Mouse (Mus musculus) 3134 (cell line): ENCODE results near the gene Tmem184a.

ENCODE experiments used
- DNase-seq: peaks from one replicate; pipeline ENCODE4 v3.0.0-alpha.2; 2011; ENCODE audit warnings: low spot score; ENCODE audit not compliant: insufficient read length; ENCODE audit errors: extremely low read depth

The Tmem184a gene

GRCm38 (mm10) chr5:139794137-139794536 is 25.6 kb downstream of the Tmem184a start:
- DNase-seq: no peak

- peak; percentile 60 for DNase-seq
These were observed 26.2 kb downstream of the Tmem184a start for GRCm38 (mm10) chr5:139793338-139794089.

- no peak for DNase-seq
These were observed 26.8 kb downstream of the Tmem184a start for GRCm38 (mm10) chr5:139792966-139793337.

GRCm38 (mm10) chr5:139792159-139792775 is 27.4 kb downstream of the Tmem184a start:
- DNase-seq: no peak

GRCm38 (mm10) chr5:139791227-139792158 is 28.2 kb downstream of the Tmem184a start, which contains the start of gene Mafk:
Gene Mafk, plus strand, starts transcription at chr5:139791513.
- peak; percentile 99 for DNase-seq

- peak; percentile 81 for DNase-seq
These were observed 30.3 kb downstream of the Tmem184a start for GRCm38 (mm10) chr5:139789466-139789865.

GRCm38 (mm10) chr5:139781406-139781805 is 38.3 kb downstream of the Tmem184a start:
- DNase-seq: no peak

- no peak for DNase-seq
These were observed 42.8 kb downstream of the Tmem184a start for GRCm38 (mm10) chr5:139776966-139777365.

GRCm38 (mm10) chr5:139775216-139775926 is 44.3 kb downstream of the Tmem184a start, which contains the start of gene Ints1:
Gene Ints1, minus strand, starts transcription at chr5:139775674.
- DNase-seq: peak; percentile 86

GRCm38 (mm10) chr5:139768216-139768615 is 51.5 kb downstream of the Tmem184a start:
- DNase-seq: no peak

GRCm38 (mm10) chr5:139764296-139764695 is 55.4 kb downstream of the Tmem184a start:
- DNase-seq: no peak

- no peak for DNase-seq
These were observed 61.6 kb downstream of the Tmem184a start for GRCm38 (mm10) chr5:139758096-139758495.

- no peak for DNase-seq
These were observed 63.1 kb downstream of the Tmem184a start for GRCm38 (mm10) chr5:139756586-139756985.

- DNase-seq: no peak
These were observed 63.6 kb downstream of the Tmem184a start for GRCm38 (mm10) chr5:139756135-139756534.

GRCm38 (mm10) chr5:139754753-139755152 is 65.0 kb downstream of the Tmem184a start:
- peak; percentile 60 for DNase-seq
